Mouse (Mus musculus): ENCODE measurements around the gene Gm49661.

The Gm49661 gene

DNA sequence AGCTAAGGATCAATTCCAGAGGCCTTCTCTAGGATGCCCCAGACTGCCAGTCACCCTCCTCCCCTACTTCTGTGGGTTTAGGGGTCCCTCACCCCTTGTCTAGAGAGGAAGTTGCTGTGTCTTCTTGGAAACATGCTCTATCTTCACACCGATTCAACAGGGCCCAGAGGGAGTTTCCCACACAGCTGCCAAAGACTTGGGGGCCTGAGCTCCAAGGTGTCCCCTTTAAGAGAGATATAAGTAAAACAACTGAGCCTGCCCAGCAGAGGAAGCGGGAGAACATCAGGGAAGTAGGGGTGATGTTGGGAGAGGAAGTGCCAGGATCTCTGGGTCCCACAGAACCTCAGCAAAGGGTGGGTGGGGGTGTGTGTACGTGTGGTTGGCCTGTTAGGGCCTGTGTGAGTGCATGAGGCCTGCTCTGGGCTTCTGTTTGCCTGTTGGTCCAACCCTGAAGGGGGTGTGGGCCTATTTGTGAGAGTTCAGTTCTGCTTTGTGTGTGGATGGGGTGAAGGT lies 13.3 kb upstream of the Gm49661 start:
- no peak for DNase-seq

DNA sequence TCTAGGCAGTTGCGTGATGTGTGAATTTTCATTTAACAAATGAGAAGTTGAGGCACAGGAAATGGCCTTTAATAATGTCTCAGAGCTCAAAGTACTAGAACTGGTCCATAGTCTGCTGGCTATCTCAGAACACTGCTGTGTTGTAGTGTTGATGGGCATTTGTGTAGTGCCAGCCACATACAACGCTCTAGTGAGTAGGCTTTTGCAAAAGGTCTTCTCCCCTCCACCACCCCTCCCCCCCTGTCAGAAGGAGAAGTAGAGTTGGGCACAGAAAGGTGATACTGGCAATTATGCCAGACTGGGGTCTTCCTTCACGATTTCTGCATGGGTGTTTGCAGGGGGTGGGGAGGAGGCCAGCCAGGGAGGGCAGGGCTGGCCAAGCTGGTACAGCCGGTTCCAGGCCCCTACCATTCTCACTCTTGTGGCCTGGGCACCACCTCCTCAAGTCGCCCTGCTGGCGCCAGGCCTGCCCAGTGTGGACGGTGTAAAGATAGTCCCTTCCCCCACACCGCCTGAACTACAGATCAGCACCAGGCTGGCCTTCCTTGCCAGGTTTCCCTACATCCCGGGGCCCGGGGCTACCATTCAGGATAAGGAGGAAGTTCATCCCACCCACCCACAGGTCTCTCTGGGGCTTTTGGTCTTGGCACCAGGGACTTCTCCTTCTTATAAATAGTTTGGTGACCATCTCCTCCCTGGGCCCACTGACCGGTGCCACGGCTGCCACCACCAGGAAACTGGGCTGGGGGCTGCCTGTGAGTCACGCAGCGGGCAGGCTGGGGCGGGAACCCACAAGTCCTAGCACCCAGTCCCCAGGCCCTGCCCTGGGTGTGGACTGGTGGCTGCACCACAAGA lies 12.6 kb upstream of the Gm49661 start:
- DNase-seq = no peak

DNA sequence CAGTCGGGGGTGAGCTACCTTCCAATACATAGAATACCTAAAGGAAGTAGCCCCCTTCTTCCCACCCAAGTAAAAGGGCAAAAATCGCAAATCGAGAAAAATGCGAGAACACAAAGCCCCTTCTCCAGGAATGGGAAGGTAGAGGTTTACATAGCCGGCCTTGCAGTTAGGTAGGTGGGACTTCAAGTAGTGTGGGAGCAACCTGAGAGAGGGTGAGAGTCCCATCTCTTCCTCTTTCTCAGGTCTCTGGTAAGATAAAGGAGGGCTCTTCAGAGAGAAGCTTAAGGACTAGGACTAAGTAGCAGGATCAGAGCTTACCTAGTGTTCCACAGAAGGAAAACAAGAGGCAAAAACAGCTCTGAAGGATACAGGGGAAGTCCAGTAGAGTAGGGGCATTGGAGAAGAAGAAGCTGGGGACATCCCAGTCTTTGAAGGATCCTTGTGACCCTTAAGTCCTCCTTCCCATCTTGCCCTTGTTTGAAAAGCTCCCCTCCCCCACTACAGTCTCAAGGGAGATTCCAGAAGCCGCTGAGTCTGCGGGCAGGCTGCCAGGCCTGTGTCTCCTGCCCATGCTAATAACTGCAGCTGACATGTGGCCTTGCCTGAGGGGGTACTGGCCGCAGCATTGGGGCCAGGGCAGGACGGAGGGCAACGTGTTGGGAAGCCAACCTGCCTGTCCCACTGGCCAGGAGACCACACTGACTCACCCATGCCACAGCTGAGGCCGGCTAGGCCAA lies 11.6 kb upstream of the Gm49661 start:
- DNase-seq = peak in 1 of 2 experiments; percentile 43

DNA sequence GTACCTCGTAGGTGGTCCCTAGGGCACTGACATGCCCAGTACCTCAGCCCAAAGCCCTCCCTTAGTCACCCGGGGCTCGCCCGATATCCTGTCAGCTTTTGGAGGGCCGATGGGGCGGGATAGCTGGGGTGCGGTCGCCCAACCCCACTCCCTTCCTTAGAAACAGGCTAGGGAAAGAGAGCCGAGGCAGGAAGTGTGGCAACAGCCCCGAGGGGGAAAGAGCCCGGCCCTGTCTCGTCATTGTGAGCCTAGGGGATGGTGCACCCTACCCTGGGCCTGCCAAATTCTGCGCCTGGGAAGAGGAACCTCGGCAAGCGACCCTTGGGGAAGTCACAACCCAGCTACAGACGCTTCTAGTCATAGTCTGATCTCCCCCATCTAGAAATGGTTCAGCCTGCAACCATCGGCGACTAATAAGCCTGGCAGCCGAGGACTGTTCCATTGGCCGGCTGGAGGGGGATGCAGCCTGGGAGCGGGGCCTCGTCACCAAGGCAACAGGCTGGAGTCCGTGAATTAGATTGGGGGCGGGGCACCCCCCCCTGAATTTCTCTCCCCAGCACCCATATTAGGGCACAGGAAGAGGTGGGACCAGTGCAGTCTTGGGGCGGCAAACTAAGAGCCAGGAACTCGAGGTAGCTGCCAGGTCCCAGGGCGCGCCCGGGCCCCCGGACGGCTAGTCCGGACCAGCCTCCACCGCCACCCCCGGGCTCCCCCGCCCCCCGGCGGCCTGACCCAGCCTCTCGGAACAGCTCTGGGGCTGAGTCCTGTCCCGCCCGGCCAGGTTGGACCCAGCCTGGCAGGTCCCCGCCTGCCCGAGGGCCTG lies 10.6 kb upstream of the Gm49661 start:
- DNase-seq = peak; percentile 71 to 84

DNA sequence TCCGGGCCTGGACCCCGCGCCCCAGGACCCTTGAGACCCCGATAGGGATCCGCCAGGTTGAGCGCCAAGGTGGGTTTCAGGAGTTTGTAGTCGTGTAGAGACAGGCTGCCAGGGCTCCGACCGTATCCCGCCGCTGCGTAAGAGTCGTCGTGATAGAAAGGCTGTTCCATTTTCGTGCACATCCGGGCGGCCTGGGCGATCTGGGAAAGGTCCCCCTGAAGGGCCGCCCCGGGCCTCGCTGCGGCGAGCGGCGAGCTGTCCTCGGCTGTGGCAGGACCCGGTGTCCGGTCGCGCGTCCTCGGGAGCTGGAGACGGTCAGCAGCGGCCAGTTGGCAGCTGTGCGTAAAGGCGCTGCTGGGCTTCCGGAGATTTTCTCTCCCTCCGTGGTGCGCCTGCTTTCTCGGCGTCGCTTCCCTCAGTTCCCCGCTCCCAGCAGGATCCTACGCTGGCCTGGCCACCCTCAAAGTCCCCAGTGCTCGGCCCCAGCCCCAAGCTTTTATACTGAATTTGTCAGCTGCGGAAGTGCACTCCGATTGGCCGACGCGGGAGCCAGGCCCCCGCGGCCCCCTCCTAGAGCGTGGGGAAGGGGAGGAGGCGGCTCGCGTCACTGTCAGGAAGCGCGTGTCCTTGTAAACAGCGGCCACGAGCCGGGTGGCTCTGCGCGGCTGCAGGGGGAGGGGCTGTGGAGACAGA lies 9.2 kb upstream of the Gm49661 start, which contains the start of gene Junb:
Gene Junb, minus strand, starts transcription at position 471 of the 693 bp plus-strand sequence.
- peak; percentile 94 to 96 for DNase-seq

DNA sequence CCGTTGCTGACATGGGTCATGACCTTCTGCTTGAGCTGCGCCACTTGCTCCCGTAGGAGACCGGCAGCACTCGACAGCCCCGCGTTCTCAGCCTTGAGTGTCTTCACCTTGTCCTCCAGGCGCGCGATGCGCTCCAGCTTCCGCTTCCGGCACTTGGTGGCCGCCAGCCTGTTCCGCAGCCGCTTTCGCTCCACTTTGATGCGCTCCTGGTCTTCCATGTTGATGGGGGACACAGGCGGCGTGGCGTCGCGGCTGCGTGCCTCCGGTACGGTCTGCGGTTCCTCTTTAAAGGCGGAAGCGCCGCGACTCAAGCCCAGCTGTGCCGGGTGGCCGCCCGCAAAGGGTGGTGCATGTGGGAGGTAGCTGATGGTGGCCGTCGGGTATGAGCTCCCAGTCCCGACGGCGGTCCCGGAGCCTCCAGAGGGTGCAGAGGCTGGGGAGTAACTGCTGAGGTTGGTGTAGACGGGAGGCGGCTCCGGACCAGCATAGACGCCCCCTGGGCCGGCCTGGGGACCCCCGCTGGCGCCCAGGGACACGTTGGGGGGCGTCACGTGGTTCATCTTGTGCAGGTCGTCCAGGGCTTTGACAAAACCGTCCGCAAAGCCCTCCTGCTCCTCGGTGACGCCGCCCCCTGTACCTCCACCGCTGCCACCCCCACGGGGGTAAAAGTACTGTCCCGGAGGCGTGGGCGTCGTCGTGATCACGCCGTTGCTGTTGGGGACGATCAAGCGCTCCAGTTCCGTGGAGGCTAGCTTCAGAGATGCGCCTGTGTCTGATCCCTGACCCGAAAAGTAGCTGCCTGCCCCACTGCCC lies 8.4 kb upstream of the Gm49661 start:
- DNase-seq = peak; percentile 70 to 79

DNA sequence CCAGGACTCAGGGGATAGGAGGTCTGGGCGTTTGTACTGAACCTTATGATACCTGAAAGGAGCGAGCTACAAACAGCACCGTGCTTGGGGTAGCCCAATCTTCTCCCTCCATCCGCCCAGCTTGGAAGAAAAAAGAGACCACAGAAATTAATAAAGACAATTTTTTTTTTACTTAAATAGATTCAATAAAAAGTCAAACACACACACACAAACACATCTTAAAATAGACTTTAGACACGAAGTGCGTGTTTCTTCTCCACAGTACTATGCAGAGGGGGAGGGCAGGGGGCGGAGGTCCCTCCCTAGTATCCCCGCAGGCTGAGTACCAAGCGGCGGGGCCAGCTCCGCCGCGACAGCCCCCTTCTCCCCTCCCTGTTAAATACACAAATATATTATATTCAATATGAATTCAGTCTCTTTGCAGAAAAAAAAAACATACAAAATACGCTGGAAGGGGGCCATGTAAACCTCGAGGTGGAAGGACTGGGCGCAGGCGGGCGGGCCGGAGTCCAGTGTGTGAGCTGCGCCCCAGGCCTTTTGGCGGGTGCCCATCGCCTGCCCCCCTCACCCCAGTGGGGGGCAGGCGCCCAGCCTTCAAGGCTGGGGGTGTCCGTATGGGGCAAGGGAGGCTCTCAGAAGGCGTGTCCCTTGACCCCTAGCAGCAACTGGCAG lies 7.7 kb upstream of the Gm49661 start:
- no peak for DNase-seq

DNA sequence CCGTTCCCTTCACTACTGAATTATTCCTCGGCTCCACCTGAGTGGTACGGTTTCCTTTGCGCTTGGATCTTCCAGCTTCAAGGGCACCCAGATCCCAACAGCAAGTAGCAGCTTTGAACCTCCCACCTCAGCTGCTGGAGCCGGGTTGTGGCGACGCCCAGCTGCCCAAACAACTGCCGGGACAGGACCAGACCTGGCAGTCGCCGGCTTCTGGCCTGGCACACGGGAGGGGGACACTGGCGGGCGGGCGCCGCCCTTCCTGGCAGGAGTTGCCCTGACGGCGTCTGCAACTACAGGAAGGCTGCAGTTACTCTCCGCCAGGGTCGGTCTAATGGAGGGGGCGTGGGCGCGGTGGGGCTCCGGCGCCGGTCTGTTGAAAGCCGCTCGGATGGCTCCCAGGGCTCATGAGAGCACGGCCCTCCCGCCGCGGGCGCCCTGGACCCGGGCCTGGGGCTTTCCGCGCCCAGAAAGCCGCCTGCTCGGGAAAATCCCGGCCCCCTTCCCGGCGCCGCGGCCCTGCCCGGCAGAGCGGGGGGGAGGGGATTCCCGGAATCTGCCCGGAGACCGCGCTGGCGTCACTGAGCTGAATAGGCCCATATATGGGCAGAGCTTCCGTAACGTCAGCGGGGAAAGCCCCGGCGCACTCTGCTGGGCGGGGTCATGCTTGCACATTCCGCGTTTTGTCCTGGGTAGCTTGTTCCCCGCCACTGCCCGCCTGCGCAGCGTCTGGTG lies 7.0 kb upstream of the Gm49661 start:
- DNase-seq = peak; percentile 87 to 90

DNA sequence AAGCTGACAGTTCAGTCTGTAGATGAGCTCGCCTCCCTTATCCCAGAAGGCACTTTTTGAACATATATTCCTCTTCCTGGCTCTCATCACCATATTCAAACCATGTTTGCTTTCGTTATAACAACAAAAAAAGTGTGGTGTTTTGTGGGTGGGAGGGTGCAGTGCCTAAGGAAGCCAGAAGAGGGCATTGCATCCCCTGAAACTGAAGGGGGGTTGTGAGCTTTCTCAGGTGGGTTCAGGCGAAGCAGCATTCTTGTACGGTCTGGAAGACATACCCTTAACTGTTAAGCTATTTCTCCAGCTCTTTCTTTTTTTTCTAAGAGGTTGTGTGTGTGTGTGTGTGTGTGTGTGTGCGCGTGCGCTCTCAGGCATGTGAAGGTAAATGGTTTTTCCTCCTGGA lies 6.2 kb upstream of the Gm49661 start:
- peak in 1 of 2 experiments; percentile 74 for DNase-seq

DNA sequence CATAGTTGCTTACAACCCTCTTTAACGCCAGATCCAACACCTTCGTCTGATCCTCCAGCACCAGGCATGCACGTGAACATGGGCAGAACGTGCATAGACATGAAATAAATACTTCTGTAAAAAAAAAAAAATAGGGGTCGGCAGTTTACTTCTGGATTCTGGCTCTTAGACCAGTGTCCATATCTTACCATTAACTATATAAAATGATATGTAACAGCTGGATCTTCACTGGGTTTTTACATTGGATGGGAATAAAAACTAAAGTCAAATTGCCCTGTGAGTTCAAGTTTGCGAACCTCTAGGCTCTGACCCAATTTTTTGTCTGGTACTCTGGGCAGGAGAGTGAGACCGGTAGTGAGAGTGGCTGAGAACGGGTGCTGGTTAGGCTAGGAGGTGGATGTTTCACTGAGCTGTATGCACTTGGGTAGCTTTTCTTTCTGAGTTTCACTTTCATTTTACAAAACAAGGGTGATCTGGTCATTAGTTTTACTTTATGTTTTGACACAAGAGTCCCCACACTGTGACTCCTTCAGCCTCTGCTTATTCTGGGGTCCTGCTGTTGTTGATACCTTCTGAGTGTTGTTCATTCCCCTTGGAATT lies 5.4 kb upstream of the Gm49661 start:
- no peak for DNase-seq

DNA sequence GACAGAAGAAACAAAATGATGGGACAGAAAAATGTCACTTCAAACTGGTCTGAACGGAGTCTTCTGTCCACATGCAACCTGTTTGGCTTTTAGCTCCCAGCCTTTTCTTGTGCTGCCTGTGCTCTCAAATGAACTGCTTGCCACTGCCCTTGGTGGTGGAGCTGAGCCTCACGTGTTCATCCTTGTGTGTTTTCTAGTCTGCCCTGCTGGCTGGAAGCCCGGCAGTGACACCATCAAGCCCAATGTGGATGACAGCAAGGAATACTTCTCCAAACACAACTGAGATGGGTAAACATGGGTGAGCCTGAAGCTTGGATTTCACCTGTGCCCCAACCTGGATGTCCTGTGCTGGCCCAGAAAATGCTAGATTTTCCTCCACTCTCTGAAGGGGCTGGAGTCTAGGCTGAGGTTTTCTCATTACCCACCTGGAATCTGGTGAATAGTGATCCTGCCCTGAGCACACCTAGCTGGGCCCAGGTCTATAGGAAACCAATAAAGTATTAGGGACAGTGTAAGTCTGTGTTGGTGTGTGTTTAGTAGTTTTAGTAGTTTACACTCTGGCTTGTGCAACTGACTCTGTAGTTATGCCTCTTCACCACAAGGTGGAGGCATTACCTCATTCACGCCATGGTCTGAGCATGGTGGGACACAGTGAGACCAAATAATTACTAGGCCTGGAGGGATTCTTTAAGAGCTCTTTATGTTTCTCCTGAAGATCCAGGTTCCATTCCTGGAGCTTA lies 4.7 kb upstream of the Gm49661 start:
- peak in 1 of 2 experiments; percentile 30 for DNase-seq

DNA sequence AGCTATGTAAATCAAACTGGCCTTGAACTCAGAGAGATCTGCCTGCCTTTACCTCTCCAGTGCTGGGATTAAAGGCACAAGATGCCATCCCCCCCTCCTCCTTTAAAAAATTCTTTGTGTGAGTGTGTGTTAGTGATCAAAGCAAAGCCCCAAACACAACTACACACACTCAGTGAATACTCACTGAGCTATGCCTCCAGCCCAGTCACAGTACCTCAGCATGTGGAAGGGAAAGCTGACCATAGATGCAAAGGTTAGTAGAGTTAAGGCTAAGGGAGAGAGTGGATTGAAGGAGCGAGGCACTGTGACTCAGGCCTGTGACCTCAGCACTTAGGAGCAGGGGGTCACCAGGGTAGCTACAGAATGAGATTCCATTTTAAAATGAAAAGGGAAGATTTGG lies 3.8 kb upstream of the Gm49661 start:
- no peak for DNase-seq

DNA sequence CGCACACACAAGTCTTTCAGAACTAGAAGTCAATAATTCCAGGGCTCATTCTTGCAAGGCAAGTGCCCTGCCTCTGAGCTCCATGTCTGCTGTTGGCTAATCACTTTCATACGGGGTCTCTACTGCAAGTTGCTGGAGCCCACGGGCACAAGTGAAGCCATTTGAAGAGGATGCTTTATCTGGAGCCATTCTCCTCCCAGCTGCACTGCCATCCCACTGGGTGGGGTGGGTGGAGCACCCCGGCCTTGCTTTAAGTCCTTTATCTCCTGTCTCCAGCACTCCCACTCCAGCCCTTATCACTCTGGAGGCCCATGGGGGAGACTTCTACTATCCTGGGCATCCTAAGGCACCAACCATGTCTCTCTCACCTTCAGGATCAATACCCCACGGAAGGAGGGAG lies 1.7 kb upstream of the Gm49661 start:
- DNase-seq = no peak

DNA sequence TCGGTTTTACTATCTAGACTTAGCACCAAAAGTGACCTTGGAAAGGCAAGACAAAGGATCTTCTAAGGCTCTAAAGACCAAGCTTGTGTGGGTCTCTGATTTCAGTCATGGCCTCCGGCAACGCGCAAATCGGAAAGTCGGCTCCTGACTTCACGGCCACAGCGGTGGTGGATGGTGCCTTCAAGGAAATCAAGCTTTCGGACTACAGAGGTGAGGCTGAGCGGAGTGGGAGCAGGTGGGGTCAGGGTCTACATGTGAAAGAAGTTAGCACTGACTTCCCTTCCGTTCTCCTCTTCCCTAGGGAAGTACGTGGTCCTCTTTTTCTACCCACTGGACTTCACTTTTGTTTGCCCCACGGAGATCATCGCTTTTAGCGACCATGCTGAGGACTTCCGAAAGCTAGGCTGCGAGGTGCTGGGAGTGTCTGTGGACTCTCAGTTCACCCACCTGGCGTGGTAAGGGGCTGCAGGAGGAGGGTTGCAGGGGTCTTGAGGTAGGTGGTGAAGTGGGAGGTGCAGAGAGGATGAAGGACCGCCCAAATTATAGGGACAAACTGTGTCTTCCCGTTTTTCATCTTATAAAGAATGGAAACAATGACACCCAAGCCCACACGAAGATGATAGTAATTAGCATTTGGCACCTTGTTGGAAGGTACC lies 1.0 kb upstream of the Gm49661 start:
- DNase-seq = no peak

DNA sequence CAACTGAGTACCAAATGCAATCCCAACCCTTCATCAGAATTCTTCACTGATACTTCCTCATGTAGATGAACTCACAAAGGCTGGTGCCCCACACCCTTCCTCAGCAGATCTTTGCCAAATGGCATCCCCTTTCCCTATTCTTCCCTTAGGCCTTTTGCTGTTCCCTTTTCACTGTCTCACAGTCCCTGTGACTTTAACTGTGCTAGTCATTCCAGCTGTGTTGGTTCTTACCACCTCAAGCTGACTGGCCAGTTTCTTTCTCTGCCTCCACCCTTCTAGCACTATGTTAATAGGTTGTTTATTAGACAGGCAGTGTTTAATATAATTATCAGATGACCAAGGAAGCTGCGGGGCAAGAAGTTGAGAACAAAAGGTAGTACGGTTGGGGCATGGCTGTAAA lies 583 bp downstream of the Gm49661 start:
- no peak for DNase-seq

DNA sequence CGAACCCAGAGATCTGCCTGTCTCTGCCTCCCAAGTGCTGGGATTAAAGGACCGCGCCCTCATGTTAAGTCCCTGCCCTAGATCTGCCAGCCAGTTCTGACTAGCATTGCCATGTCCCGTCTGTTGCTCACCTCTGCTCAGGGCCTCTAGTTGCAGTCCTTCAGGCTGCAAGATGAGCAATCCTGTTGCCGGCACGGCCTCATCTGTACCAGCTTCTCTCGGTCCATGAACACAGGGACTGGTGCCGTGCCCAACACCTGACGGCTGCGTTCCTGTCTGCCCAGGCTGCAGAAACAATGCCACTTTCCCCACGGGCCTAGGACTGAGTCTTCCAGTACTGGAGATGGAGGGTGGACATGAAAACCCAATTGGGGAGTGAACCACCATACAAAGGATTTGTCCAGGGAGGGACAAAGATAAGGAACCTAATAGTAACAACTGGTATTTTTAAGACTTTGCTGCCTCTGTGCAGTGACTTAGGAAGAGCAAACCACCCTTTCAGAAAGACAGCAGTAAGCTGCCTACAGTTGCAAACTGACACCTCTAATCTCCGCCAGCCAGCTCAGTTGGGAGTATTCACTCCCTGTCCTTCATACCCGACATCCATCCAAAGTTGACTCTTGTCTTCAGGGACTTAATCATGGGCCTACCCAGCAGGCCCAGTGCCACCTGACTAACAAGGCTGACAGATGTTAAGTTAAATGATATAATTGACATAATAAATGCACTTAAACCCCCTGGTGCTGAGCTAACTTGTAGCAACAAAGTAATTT lies 1.5 kb downstream of the Gm49661 start:
- DNase-seq = no peak

DNA sequence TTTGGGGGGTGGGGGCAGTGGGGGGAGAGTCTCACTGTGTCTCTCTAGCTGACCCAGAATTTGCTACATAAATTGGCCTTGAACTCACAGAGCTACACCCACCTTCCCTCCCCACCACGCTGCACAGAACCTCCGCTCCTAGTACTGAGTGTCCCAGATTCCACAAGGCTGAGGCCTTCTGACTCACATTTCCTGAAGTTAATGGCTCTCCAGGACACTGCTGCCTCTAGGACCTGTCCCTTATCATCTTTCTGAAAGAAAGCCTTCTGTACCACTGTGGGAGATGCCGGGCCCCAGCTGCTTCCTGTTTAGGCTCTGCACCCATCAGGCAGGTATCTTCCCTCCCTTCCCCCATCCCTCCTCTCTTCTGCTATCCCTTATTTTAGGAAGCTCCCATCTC lies 2.6 kb downstream of the Gm49661 start:
- DNase-seq = peak in 1 of 2 experiments; percentile 31
